Mouse (Mus musculus) embryonic facial prominence, embryonic 13.5 days (tissue): ENCODE results near the gene H2afy. TPM values are rescaled to one million over a fixed set of nuclear protein-coding genes. Genes with fewer than 3 reads are reported as not detected.

Experiments used
- ATAC-seq: fragments of 200-750 bp; cut with Nextera tagmentation; 2 replicates; pipeline ENCODE4 v1.8.0; 2017; ENCODE audit warnings: low read depth; ENCODE audit not compliant: insufficient number of reproducible peaks, insufficient read depth, low FRiP score, low TSS enrichment
- H3K27ac ChIP-seq: fragments of 300-500 bp; sonication (generic); 2 replicates; pipeline ENCODE4 v1.5.1; 2015; ENCODE audit warnings: moderate library complexity, mild to moderate bottlenecking, inconsistent platforms
- H3K27me3 ChIP-seq: fragments of 300-500 bp; sonication (generic); 2 replicates; pipeline ENCODE4 v1.6.1; 2015; ENCODE audit warnings: mild to moderate bottlenecking, inconsistent platforms
- H3K36me3 ChIP-seq: fragments of 300-500 bp; sonication (generic); 2 replicates; pipeline ENCODE4 v1.6.1; 2015; ENCODE audit warnings: mild to moderate bottlenecking, inconsistent platforms
- H3K4me1 ChIP-seq: fragments of 300-500 bp; sonication (generic); 2 replicates; pipeline ENCODE4 v1.6.1; 2015; ENCODE audit warnings: inconsistent platforms
- H3K4me2 ChIP-seq: fragments of 300-500 bp; sonication (generic); 2 replicates; pipeline ENCODE4 v1.6.1; 2015; ENCODE audit warnings: moderate library complexity, mild to moderate bottlenecking, inconsistent platforms
- H3K4me3 ChIP-seq: fragments of 300-500 bp; sonication (generic); 2 replicates; pipeline ENCODE4 v1.5.1; 2015; ENCODE audit warnings: mild to moderate bottlenecking, inconsistent platforms
- H3K9ac ChIP-seq: fragments of 300-500 bp; sonication (generic); 2 replicates; pipeline ENCODE4 v1.6.1; 2015; ENCODE audit warnings: mild to moderate bottlenecking, inconsistent platforms
- H3K9me3 ChIP-seq: fragments of 300-500 bp; sonication (generic); 2 replicates; pipeline ENCODE4 v1.6.1; 2016; ENCODE audit warnings: inconsistent platforms
- WGBS: fragments of 180-500 bp; shearing (Covaris S2); methylation state at CpG from one replicate; pipeline ENCODE4 v1.1.7; 2015; ENCODE audit warnings: mixed read lengths; 5-methylcytosine and 5-hydroxymethylcytosine counted together
- polyA plus RNA-seq: library from polyadenylated mRNA; unstranded; fragments of >200 nt; fragmentation: Nextera tagmentation; extraction: Ambion mirVana; gene quantifications from 2 replicates; pipeline ENCODE4 v1.2.1, GENCODE M21; 2015

H2afy gene
- polyA plus RNA-seq, 1 experiment from 2014 or later = 383 TPM

DNA sequence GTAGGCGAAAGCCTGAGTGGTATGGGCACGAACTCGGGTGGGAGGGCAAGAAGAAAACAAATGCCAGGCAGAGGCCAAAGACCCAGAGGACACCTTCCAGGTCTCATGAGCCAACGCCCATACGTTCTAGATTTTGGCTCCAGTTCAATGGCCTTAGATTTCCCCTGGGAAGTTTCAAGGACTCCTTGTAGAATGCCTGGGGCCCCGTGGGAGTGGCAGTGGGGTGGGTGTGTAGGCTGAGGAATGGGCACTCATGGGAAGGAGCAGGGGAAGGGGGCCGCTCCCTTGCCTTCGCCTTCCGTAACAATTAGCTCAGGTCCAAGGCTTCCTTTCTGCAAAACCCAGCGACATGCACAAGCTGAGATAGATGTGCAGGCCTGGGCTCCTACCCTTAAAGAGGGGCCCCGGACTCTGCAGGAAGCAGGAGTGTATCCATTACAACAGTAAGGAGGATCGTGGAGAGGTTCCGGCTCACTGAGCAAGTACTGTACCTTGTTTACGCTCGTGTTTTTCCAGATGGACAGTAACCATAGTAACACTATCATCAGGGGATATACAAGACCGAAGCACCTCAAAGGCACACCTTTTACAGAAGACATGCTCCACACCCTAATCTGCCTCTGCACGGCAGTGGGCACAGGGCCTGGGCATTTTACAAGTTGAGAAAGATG is 27.2 kb downstream of the H2afy start:
- Histone ChIP-seq H3K9ac (no peak overlapping the region), H3K27ac (peak overlapping the region; percentile 5; the same call in 1 of the 2 replicates), H3K9me3 (no peaks in the 10 kb centered on the region), H3K4me2 (no peak overlapping the region), H3K4me1 (peaks cover 74% of the 10 kb centered on the region), H3K4me3 (no peak overlapping the region), H3K27me3 (no peaks in the 10 kb centered on the region), H3K36me3 (peaks cover 33% of the 10 kb centered on the region)
- ATAC-seq = no peak
- 74% methylated on average over 17 of the region's 17 CpGs for WGBS

DNA sequence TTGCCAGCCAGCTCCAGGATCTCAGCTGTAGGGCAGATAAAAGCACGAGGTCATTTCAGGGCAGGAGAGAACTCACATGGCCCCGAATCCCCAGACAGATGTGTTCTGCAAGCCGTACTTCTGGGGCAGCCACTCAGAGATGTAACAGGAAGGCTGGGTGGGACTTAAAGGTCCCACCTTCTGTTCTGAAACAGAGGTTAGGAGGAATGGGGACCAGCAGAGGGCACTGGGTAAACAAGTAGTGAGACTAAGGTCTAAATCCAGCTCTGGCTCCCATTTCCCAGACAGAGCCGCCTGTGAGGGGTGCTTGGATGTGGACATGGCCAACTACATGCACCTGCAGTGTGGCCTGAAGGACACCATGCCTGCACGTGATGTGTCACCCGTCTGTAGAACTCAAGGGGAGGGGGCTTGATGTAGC is 31.2 kb downstream of the H2afy start:
- ATAC-seq = no peak
- Histone ChIP-seq H3K27me3 (no peaks in the 10 kb centered on the region; the same call in 1 of the 2 replicates), H3K27ac (no peak overlapping the region), H3K9me3 (no peaks in the 10 kb centered on the region), H3K4me3 (no peak overlapping the region), H3K4me1 (peaks cover 56% of the 10 kb centered on the region), H3K36me3 (peaks cover 44% of the 10 kb centered on the region), H3K9ac (no peak overlapping the region), H3K4me2 (no peak overlapping the region)
- 77% methylated on average over 6 of the region's 6 CpGs for WGBS

DNA sequence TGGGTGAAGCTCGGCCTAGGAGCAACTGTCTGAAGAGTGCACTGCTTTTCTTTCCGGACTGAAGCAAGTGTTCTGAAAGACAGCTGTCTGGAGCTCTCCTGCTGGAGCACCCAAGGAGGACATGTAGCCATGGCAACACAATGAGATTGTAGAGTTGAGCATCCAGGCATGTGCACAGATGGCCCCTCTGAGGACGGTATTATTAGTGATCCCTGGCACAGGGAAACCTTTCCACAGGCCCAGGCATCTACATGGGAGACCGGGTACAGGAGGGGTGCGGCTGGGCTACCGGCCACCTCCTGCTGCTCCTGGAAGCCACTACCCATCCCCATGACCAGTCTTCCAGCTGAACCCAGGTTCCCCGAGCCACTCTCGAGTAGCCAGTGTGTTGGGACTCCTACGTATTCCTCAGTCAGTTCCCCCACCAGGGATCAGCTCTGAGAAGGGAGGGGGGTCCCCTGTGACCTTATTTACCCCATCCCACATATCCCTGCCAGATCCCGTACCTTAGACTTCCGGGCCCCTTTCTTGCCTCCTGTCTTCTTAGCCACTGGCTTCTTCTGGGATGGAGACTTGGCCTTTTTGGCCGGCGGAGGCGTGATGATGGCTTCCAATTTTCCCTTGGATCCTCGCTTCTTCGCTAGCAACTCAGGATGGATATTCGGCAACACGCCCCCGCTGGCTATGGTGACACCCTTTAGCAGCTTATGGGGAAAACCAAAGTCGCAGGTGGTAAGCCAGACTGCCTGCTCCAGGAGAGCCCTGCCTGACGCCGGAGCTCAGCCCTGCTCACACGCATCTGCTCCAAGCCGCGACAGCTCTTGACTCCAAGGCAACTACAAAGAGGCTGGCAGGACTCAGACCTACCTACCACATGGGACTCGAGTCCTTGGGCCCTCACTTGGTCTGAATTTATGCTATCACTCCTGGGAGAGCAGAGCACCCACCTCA is 32.1 kb downstream of the H2afy start:
- WGBS = 90% methylated on average over 26 of the region's 26 CpGs

DNA sequence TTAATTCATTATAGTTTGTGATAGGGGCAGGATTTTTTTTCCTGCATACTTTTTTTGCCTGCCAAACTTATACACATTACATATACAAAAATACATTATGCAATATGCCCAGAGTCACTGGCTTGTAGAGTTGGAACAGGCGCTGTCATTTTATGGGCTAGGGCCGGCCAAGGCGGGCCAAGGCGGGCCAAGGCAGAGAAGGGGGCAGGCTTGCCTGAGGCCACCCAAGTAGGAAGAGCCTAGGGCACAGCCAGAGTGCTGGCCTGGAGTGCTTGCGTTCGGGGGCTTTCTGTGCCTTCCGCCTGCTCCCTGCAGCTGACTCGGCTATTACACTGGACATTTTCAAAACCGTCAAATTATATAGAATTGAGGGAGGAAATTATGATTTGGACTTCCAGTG is 34.0 kb downstream of the H2afy start:
- ATAC-seq = no peak; the same call in 1 of the 2 replicates
- peak overlapping the region; percentile 30; the same call in 1 of the 2 replicates for H3K27ac ChIP-seq
- H3K4me2 ChIP-seq = peak overlapping the region; percentile 10; the same call in 1 of the 2 replicates
- no peak overlapping the region for H3K4me3 ChIP-seq
- 65% methylated on average over 9 of the region's 9 CpGs for WGBS
- H3K9me3 ChIP-seq = no peaks in the 10 kb centered on the region
- peaks cover 33% of the 10 kb centered on the region for H3K4me1 ChIP-seq
- no peak overlapping the region for H3K9ac ChIP-seq
- H3K27me3 ChIP-seq = no peaks in the 10 kb centered on the region; the same call in 1 of the 2 replicates
- peaks cover 45% of the 10 kb centered on the region for H3K36me3 ChIP-seq

More for the DNA sequence above, 32.1 kb downstream of the H2afy start:
- Histone ChIP-seq H3K4me3 (no peak overlapping the region), H3K27ac (no peak overlapping the region), H3K36me3 (peaks cover 45% of the 10 kb centered on the region), H3K27me3 (no peaks in the 10 kb centered on the region; the same call in 1 of the 2 replicates), H3K4me1 (peaks cover 47% of the 10 kb centered on the region), H3K9me3 (no peaks in the 10 kb centered on the region), H3K9ac (0 out of 2 replicates have a peak overlapping the region, but pooled peaks have one; percentile 32), H3K4me2 (no peak overlapping the region)
- ATAC-seq = no peak

DNA sequence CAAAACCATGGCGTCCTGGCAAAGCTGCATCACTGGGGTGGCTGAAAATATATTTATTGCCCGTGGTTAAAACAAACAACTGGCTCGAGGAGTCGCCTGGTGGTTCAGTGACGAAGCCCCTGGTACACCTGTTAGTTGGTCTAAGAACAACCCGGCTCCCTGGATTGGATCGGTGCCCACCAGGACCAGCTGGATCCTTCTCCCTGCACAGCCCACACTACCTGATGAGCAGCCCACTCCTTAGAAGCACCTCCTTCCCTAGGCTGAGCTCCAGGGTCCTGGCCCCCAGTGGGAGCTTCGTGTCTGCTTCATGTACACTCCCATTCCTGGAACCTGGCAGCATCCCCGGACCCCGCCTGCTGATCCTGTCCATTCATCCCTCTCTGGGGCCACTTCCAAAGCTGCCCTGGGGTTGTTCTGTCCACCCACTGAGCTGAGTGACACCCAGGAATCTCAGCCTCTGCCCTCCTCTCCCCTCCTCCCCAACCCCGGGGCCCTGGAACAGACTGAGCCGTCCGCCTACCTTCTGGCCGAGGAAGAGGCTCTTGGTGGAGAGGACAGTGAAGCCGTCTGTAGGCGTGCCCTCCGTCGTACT is 40.5 kb downstream of the H2afy start:
- no peak overlapping the region for H3K27ac ChIP-seq
- no peaks in the 10 kb centered on the region for H3K9me3 ChIP-seq
- peaks cover 22% of the 10 kb centered on the region for H3K4me1 ChIP-seq
- no peaks in the 10 kb centered on the region; the same call in 1 of the 2 replicates for H3K27me3 ChIP-seq
- H3K4me3 ChIP-seq = no peak overlapping the region
- H3K4me2 ChIP-seq = no peak overlapping the region
- no peak overlapping the region for H3K9ac ChIP-seq
- no peak for ATAC-seq
- H3K36me3 ChIP-seq = peaks cover 56% of the 10 kb centered on the region
- 91% methylated on average over 18 of the region's 18 CpGs for WGBS

DNA sequence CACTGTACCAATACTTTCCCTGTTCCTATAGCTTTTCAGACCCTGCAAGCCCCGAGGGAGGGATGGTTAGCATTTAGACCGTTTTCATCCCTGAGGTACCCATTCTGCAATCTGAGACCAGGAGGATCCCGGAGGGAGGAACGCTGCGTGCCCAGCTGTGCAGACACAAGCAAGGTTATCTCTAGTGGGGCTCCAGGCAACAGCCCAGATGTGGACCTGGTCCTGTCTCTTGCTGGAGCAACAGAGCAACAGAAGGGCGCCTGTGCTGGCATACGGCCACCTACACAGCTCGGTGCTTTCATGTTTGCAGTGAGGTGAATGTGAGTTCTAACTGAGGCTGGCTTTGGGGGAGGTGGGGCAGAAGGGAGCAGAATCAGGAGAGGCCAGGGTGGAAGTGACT is 41.6 kb downstream of the H2afy start:
- no peak overlapping the region for H3K9ac ChIP-seq
- H3K4me1 ChIP-seq = peaks cover 22% of the 10 kb centered on the region
- H3K36me3 ChIP-seq = peaks cover 61% of the 10 kb centered on the region
- H3K9me3 ChIP-seq = no peaks in the 10 kb centered on the region
- H3K27me3 ChIP-seq = no peaks in the 10 kb centered on the region
- ATAC-seq = no peak
- WGBS = 70% methylated on average over 8 of the region's 8 CpGs
- no peak overlapping the region for H3K27ac ChIP-seq
- no peak overlapping the region for H3K4me3 ChIP-seq
- no peak overlapping the region for H3K4me2 ChIP-seq

DNA sequence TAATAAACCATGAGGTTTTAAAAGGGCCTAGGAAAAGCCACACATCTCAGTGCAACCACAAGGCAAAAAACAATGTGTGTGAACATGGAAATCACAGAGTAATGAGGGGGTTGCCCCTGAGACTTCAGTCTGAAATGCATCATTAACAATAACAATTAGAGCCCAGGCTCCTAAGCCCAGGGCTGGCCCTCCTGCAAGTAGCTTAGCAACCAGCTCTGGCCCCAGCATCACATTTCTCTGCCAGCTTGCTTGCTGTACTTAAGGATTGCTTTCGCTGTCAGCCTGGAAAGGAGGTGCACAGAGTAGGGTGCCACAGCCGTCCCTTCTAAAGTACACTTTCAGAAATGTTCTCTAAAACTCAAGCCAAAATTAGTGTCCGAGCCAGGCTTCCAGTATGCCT is 42.5 kb downstream of the H2afy start:
- no peak for ATAC-seq
- peaks cover 68% of the 10 kb centered on the region for H3K36me3 ChIP-seq
- 84% methylated on average over 3 of the region's 3 CpGs for WGBS

DNA sequence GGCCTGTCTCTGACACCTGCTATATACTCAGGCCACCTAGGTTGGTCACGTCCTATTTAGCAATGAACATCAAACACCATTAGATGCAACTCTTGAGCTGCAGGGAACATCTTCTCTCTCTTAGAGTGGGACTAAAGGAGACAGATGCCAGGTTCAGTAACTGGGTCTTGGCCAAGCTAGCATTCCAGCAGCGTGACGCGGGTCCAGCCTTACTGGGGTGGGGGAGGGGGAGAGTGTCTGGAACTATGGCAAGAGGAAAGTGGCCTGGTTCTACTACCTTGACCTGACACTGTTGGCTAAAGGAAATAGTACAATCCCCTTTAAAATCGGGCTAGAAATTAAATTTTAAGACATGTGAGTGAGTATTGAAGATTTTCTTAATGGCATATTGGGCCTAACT is 43.6 kb downstream of the H2afy start:
- peaks cover 74% of the 10 kb centered on the region for H3K36me3 ChIP-seq
- H3K4me3 ChIP-seq = no peak overlapping the region
- no peak for ATAC-seq
- H3K27ac ChIP-seq = no peak overlapping the region
- no peaks in the 10 kb centered on the region for H3K9me3 ChIP-seq
- H3K9ac ChIP-seq = no peak overlapping the region
- no peak overlapping the region for H3K4me2 ChIP-seq
- peaks cover 30% of the 10 kb centered on the region for H3K4me1 ChIP-seq
- 90% methylated on average over 5 of the region's 5 CpGs for WGBS
- H3K27me3 ChIP-seq = no peaks in the 10 kb centered on the region

More for the DNA sequence above, 42.5 kb downstream of the H2afy start:
- no peak overlapping the region for H3K9ac ChIP-seq
- no peaks in the 10 kb centered on the region for H3K9me3 ChIP-seq
- H3K4me2 ChIP-seq = no peak overlapping the region
- peaks cover 22% of the 10 kb centered on the region for H3K4me1 ChIP-seq
- no peak overlapping the region for H3K27ac ChIP-seq
- no peaks in the 10 kb centered on the region for H3K27me3 ChIP-seq
- no peak overlapping the region for H3K4me3 ChIP-seq

DNA sequence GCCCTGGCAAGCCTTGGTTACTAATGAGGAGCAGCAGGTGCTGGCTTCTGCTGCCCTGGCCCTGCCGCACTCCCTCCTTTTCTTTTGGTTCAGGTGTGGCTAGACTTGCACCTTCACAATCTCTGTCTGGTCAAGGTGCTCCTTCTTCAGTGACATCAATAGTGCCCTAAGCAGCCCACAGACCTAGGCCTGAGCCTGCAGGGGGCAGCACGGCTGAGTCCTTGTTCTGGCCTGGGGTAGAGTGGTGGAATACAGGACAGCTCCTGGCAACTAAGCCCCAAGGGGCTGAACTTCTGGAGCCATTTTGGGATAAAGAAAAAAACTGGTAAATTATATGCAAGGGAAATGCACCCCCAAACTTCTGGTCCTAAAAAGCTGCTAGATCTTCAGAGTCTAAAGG is 45.6 kb downstream of the H2afy start:
- no peak overlapping the region for H3K4me2 ChIP-seq
- H3K27me3 ChIP-seq = no peaks in the 10 kb centered on the region
- H3K9me3 ChIP-seq = no peaks in the 10 kb centered on the region
- H3K27ac ChIP-seq = no peak overlapping the region
- peaks cover 38% of the 10 kb centered on the region for H3K4me1 ChIP-seq
- no peak overlapping the region for H3K4me3 ChIP-seq
- ATAC-seq = no peak
- no peak overlapping the region for H3K9ac ChIP-seq
- WGBS = 82% methylated on average over 2 of the region's 2 CpGs
- H3K36me3 ChIP-seq = peaks cover 82% of the 10 kb centered on the region

DNA sequence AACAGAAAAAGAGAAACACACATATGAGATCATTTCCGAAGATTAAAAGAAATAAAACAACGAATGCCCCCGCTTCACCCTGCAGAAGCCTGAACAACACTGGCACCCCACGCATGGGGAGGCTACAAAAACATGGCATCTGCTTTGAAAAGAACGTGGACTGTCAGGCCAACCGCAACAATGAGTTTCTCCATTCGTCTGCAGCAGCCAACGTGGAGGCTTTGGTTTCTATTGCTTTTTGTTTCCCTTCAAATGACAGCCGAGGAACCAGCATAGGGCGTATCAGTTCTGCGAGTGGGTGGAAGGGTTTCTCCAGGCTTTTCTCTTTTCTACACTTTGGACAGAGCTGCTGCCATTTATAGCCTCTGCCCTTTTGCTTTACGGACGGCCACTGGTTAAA is 47.6 kb downstream of the H2afy start:
- Histone ChIP-seq H3K9me3 (no peaks in the 10 kb centered on the region), H3K9ac (no peak overlapping the region), H3K27ac (no peak overlapping the region), H3K4me1 (peaks cover 23% of the 10 kb centered on the region), H3K4me3 (no peak overlapping the region), H3K36me3 (peaks cover 78% of the 10 kb centered on the region), H3K4me2 (no peak overlapping the region), H3K27me3 (no peaks in the 10 kb centered on the region)
- no peak for ATAC-seq
- 79% methylated on average over 13 of the region's 13 CpGs for WGBS

DNA sequence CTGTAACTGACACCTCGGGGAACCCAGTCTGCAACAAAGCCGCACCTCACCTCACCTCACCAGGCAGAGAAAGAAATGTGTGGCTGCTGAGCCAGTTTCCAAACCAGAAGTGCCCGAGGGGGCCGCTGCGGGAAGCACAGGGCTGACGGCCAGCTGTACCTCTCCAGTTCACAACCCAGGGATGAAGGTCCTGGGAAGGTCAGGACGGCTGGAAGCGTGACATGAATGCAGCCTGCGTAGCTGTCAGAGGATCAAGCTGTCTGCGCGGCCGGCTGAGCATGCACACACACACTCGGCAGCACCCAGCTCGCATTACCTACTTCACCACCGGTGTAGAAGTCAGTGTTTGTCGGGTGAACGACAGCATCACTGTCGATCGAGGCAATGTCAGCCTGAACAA is 48.2 kb downstream of the H2afy start:
- Histone ChIP-seq H3K4me3 (no peak overlapping the region), H3K4me2 (no peak overlapping the region), H3K9me3 (no peaks in the 10 kb centered on the region), H3K4me1 (peaks cover 19% of the 10 kb centered on the region), H3K27ac (no peak overlapping the region), H3K36me3 (peaks cover 78% of the 10 kb centered on the region), H3K9ac (no peak overlapping the region), H3K27me3 (no peaks in the 10 kb centered on the region)
- no peak for ATAC-seq
- 62% methylated on average over 19 of the region's 19 CpGs for WGBS
